Mouse (Mus musculus): ENCODE data around the gene Slc4a8. TPM values are rescaled to one million over a fixed set of nuclear protein-coding genes. Genes with fewer than 3 reads are reported as not detected.
A peak's percentile ranks its signal among the peaks of the same experiment; 100 is the strongest.

Gene Slc4a8
- polyA plus RNA-seq, 1 experiment: not detected

DNA sequence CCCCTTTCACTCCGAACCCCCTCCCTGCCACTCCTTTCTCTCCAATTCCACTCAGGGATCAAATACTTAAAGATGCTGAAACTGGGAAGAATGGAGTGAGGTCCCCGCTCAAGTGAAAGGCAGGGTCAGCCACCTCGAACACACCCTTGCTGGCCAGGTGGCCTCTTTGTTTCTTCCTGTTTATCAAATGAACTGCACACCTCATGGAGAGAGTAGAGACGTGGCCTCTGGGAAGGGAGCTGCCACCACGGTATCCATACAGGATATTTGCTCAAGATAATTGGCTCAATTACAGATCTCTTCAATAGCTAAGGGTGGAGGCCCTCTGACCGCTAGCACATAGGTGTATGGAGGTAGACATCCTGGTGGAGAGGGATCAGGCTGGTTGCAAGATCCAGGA is 39.0 kb upstream of the Slc4a8 start:
- no peaks in the 10 kb centered on the region for H3K4me1 ChIP-seq (ENCODE audit: control insufficient read depth, insufficient read depth, low read length)
- H3K4me3 ChIP-seq (ENCODE audit: insufficient read depth, low read depth, low read length): no peak overlapping the region
- H3K27ac ChIP-seq (ENCODE audit: insufficient read depth, low read depth, low read length): no peak overlapping the region
- no peak for TF ChIP-seq POLR2A (IDR thresholded peaks at IDR 0.05; ENCODE audit: insufficient read depth, low read depth, low read length)
- TF ChIP-seq CTCF (IDR thresholded peaks at IDR 0.05; ENCODE audit: insufficient read depth, low read depth, low read length): no peak
- WGBS: 77% methylated on average over 6 of the region's 6 CpGs

DNA sequence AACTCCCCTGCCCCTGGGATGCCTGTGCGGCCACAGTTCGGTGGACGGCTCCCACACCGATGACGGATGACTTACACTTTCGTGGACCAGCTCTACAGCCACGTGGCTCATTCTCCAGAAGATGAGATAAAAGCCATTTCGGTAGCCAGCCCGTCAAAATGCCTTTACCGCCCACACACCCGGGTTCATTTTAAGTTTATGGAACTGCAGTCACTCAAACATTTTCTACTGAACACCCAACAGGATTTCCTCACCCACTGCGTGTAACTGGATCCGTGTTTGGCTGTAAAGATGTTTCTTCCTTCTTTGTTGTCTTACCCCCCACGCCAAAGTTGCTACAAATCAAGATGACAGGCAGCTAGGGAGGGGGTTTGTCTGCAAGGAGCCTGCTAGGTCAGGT is 38.0 kb upstream of the Slc4a8 start:
- TF ChIP-seq CTCF (IDR thresholded peaks at IDR 0.05; ENCODE audit: insufficient read depth, low read depth, low read length): no peak
- no peak for TF ChIP-seq POLR2A (IDR thresholded peaks at IDR 0.05; ENCODE audit: insufficient read depth, low read depth, low read length)

DNA sequence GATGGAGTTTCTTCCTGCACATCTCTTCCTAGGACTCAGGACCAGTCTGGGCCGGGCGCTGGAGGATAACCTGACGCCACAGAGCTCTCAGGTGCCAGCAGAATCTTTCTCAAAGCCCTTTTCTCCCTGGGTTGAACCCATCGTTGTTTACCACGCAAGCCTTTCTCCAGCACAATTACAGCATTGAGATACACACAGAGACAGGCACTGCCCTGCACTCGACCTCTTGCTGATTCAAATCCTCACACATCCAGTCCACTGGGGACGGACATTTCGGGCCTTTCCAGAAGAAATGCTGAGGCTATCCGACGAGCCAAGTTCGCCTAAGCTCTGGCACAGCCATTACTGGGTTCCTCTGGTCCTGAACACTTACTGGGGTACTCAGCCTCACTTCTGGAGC is 34.8 kb upstream of the Slc4a8 start:
- Histone ChIP-seq H3K27ac (ENCODE audit: insufficient read depth, low read depth, low read length) (no peak overlapping the region), H3K4me1 (ENCODE audit: control insufficient read depth, insufficient read depth, low read length) (peaks cover 10% of the 10 kb centered on the region), H3K4me3 (ENCODE audit: insufficient read depth, low read depth, low read length) (no peak overlapping the region)
- 77% methylated on average over 11 of the region's 11 CpGs for WGBS
- TF ChIP-seq POLR2A (IDR thresholded peaks at IDR 0.05; ENCODE audit: insufficient read depth, low read depth, low read length) (no peak), CTCF (IDR thresholded peaks at IDR 0.05; ENCODE audit: insufficient read depth, low read depth, low read length) (no peak)

More for the DNA sequence above, 38.0 kb upstream of the Slc4a8 start:
- 83% methylated on average over 14 of the region's 14 CpGs for WGBS
- no peak overlapping the region for H3K4me3 ChIP-seq (ENCODE audit: insufficient read depth, low read depth, low read length)
- no peaks in the 10 kb centered on the region for H3K4me1 ChIP-seq (ENCODE audit: control insufficient read depth, insufficient read depth, low read length)
- H3K27ac ChIP-seq (ENCODE audit: insufficient read depth, low read depth, low read length): no peak overlapping the region

DNA sequence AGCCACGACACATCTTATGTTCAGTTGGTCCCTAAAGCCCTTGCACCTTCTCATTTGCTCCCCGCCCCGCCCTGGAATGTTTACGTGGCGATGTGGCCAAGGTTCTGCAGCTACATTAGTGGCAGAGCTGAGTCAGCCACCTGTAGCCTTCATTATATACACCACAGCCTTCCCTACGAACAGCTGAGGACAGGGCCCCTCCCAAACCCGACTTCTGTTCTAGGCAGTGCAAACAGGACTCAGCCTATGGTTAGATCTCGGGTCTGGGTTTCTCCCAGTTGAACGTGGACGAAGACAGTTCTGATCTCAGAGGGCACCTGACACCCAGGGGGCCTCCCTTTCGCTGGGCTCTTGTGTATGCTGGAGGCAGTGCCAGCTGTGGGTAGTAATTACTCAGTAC is 33.7 kb upstream of the Slc4a8 start:
- Histone ChIP-seq H3K4me1 (ENCODE audit: control insufficient read depth, insufficient read depth, low read length) (peaks cover 12% of the 10 kb centered on the region), H3K4me3 (ENCODE audit: insufficient read depth, low read depth, low read length) (no peak overlapping the region), H3K27ac (ENCODE audit: insufficient read depth, low read depth, low read length) (no peak overlapping the region)
- 85% methylated on average over 11 of the region's 11 CpGs for WGBS
- TF ChIP-seq POLR2A (IDR thresholded peaks at IDR 0.05; ENCODE audit: insufficient read depth, low read depth, low read length) (no peak), CTCF (IDR thresholded peaks at IDR 0.05; ENCODE audit: insufficient read depth, low read depth, low read length) (no peak)

DNA sequence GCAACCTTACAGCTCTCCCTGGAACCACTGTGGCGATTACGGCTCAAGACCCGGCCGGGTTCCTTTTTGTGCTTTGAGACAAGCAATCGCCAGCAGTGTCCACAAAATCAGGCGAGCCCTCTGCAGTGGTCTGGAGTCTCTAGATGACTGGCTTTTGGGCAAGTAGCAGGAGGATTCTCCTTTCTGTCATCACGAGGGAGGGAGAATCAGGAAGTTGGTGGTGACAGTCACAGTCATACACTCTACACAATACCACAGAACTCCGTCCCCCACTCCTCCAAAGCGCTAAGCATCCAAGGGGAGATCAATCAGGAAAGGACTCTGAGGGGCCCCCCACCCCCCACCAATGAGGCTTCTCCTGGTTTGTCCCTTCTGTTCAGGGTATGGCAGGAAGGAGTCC is 33.0 kb upstream of the Slc4a8 start:
- peak overlapping the region; percentile 15; the same call in 1 of the 2 replicates for H3K4me3 ChIP-seq (ENCODE audit: insufficient read depth, low read depth, low read length)
- TF ChIP-seq CTCF (IDR thresholded peaks at IDR 0.05; ENCODE audit: insufficient read depth, low read depth, low read length) (no peak), POLR2A (IDR thresholded peaks at IDR 0.05; ENCODE audit: insufficient read depth, low read depth, low read length) (no peak)
- peaks cover 12% of the 10 kb centered on the region for H3K4me1 ChIP-seq (ENCODE audit: control insufficient read depth, insufficient read depth, low read length)
- WGBS: 53% methylated on average over 9 of the region's 9 CpGs
- no peak overlapping the region for H3K27ac ChIP-seq (ENCODE audit: insufficient read depth, low read depth, low read length)

DNA sequence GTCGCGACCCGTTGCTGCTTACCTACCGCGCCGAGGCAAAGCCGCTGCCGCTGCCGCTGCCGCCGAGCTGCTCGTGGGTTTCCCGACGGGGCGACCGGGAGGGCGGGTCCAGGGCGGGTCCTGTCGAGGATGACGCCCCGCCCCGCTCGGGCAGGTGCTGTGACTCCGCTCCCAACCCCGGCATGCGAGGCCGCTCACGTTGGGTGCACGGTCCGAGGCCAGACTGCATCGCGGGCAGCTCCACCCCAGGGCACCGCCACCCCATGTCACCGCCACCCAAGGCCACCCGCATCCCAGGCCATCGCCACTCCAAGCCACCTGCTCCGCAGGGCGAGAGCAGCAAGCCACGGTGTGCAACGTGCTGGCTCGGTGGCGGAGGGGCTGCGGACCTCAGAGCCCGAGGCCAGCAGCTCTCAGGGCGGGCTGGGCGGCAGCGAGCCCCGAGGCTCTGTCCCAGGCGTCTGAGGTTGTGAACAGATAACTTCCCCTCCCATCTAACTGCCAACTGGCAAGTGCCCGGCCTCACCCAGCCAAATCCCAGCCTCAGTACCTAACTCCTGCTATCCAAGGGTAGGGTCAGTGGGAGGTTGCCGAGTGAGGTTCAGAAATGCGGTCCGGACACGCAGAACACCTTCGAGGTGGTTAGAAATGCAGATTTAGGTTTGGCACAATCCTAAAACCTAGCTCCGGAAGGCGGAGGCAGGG is 32.1 kb upstream of the Slc4a8 start, which contains the start of gene Galnt6:
Gene Galnt6, minus strand, starts transcription at position 96 of the 705 bp plus-strand sequence.
- Histone ChIP-seq H3K27ac (ENCODE audit: insufficient read depth, low read depth, low read length) (no peak within 1 kb of the TSS), H3K4me1 (ENCODE audit: control insufficient read depth, insufficient read depth, low read length) (peaks cover 12% of the 10 kb centered on the region), H3K4me3 (ENCODE audit: insufficient read depth, low read depth, low read length) (peak within 1 kb of the TSS; percentile 15)
- WGBS: 9% methylated on average over 57 of the region's 57 CpGs
- TF ChIP-seq CTCF (IDR thresholded peaks at IDR 0.05; ENCODE audit: insufficient read depth, low read depth, low read length) (no peak), POLR2A (IDR thresholded peaks at IDR 0.05; ENCODE audit: insufficient read depth, low read depth, low read length) (no peak)

DNA sequence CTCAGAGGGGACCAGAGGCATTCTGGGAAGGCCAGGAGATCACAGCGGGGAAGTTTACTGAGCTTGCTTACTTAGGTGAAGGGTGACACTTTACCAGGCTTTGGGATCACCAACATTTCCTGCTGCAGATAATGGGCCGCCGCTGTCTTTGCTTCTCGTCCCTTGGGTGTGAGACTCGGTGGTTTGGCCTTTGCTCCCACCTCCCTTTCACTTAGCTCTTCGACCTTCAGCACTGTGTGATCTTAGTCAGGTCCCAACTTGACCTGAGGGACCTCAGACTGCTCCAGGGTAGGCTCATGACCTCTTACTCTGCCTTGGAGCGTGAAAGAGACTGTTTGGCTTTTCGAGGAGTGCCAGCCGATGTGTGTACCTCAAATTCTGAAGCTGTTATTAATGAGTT is 30.5 kb upstream of the Slc4a8 start:
- H3K4me1 ChIP-seq (ENCODE audit: control insufficient read depth, insufficient read depth, low read length): peaks cover 12% of the 10 kb centered on the region
- TF ChIP-seq POLR2A (IDR thresholded peaks at IDR 0.05; ENCODE audit: insufficient read depth, low read depth, low read length) (no peak), CTCF (IDR thresholded peaks at IDR 0.05; ENCODE audit: insufficient read depth, low read depth, low read length) (no peak)
- H3K27ac ChIP-seq (ENCODE audit: insufficient read depth, low read depth, low read length): no peak overlapping the region
- WGBS: 86% methylated on average over 9 of the region's 9 CpGs
- H3K4me3 ChIP-seq (ENCODE audit: insufficient read depth, low read depth, low read length): no peak overlapping the region

DNA sequence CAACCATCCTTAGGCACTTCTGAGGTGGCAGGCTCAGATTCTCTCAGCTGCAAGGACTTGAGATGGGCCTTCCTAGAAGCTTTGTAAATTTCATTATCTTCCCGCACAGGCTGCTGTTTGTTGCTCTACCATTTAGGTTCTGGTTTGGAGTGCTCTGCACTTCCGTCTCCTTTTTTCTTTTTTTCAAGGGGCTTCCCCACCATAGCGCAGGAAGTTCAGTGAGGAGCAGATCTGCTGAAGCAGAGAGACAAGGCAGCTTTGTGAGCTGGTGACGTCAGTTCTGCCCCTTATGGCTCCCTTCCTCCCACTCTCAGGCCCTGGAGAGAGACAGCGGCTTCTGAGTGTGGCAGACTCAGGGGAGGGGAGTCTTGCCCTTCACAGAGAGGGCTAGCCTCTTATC is 29.0 kb upstream of the Slc4a8 start:
- 42% methylated on average over 5 of the region's 5 CpGs for WGBS

DNA sequence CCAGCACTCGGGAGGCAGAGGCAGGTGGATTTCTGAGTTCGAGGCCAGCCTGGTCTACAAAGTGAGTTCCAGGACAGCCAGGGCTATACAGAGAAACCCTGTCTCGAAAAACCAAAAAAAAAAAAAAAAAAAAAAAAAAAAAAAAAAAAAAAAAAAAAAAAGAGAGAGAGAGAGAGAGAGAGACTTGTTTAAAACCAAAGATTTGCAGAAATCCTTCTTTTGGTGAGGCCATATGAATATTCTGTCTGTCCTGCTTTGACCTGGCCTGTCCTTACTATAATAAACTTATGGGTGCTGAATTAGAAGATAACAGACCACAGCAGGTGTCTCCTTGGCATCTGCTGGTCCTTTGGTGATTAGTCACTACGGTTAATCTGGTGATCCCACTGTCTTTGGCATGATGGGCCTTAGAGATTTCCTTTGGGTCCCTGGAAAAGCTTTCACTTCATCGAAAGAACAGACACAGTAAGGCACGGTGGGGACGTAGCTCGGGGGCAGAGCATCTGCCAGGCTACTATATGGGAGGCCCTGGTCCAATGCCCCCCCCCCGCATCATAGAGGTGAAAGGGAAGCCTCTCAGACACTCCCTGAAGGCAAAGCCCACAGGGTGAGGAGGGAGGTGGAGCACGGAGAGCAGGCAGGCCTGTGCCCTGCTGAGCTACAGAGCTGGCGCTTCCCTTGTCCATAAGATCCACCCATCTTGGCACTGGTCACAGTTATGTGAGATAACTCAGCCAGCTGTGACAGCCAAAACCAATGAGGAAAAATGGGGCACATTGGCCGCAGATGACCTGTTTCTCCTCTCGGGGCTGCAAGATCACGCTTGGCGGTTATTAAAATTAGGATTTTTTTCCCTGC is 26.2 kb upstream of the Slc4a8 start:
- Histone ChIP-seq H3K27ac (ENCODE audit: insufficient read depth, low read depth, low read length) (no peak overlapping the region), H3K4me3 (ENCODE audit: insufficient read depth, low read depth, low read length) (no peak overlapping the region), H3K4me1 (ENCODE audit: control insufficient read depth, insufficient read depth, low read length) (0 out of 2 replicates have a peak, but pooled peaks cover 2% of the 10 kb centered on the region)
- 85% methylated on average over 14 of the region's 15 CpGs for WGBS
- TF ChIP-seq CTCF (IDR thresholded peaks at IDR 0.05; ENCODE audit: insufficient read depth, low read depth, low read length): no peak
- TF ChIP-seq POLR2A (IDR thresholded peaks at IDR 0.05; ENCODE audit: insufficient read depth, low read depth, low read length): no peak

More for the DNA sequence above, 29.0 kb upstream of the Slc4a8 start:
- Histone ChIP-seq H3K4me3 (ENCODE audit: insufficient read depth, low read depth, low read length) (no peak overlapping the region), H3K27ac (ENCODE audit: insufficient read depth, low read depth, low read length) (no peak overlapping the region), H3K4me1 (ENCODE audit: control insufficient read depth, insufficient read depth, low read length) (peaks cover 12% of the 10 kb centered on the region)
- TF ChIP-seq CTCF (IDR thresholded peaks at IDR 0.05; ENCODE audit: insufficient read depth, low read depth, low read length) (no peak), POLR2A (IDR thresholded peaks at IDR 0.05; ENCODE audit: insufficient read depth, low read depth, low read length) (no peak)
